Mouse (Mus musculus) skeletal muscle tissue, adult 2 months (tissue): ENCODE data around the gene Kif2c.

Source experiments
- DNase-seq: peaks from one replicate; pipeline ENCODE4 v3.0.0-alpha.2; 2012; ENCODE audit warnings: low read depth, low spot score

Gene Kif2c

DNA sequence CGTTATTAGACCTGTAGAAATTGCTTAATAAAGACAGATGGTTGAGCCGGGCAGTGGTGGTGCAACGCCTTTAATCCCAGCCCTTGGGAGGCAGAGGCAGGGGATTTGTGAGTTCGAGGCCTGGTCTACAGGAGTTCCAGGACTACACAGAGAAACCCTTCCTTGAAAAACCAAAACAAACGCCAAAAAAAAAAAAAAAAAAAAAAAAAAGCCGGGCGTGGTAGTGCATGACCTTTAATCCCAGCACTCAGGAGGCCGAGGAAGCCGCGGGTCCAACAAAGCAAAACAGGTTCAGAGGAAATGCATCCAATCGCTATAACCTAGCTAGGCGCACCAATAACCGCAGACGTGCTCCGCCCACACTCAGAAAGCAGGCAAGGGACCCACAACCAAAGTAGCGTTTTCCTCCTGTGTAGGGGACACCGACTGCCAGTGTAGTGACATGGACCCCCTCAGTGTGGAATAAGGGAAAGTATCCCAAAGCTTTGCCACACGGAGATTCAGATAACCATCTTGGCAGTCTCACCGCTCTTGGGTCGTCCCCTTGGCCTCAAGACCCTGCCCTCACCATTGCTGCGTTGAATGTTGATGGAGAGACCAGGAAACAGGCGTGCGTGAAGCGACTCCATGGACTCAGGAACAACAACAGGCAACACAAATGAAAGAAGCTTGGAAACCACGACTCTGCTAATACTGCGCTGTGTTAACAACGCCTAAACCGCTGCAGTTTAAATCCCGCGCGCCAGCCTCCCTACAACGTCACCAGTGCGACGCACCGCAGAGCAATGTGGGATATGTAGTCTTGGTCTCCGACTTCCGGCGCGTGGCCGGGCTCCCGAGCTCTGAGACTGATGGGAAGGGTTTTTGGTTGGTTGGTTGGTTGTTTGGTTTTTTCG, at the start of gene Kif2c:
Gene Kif2c (minus strand): TSS at position 777 of the 896 bp plus-strand sequence.
- peak; percentile 86 for DNase-seq

DNA sequence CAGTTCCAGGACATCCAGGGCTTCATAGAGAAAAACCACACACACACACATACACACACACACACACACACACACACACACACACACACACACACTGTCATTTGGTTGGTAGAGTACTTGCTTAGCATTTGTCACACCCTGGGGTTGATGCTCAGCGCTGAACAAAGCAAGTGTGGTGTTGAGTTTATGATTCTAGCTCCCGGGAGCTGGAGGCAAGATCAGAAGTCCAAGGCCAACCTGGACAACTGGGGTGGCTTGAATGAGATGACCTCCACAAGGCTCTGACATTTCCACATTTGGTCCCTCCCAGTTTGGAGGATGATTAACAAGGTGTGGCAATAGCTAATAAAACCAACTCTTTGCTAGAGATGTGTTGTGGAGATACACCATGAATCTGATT, 48.8 kb upstream of the Kif2c start:
- no peak for DNase-seq

DNA sequence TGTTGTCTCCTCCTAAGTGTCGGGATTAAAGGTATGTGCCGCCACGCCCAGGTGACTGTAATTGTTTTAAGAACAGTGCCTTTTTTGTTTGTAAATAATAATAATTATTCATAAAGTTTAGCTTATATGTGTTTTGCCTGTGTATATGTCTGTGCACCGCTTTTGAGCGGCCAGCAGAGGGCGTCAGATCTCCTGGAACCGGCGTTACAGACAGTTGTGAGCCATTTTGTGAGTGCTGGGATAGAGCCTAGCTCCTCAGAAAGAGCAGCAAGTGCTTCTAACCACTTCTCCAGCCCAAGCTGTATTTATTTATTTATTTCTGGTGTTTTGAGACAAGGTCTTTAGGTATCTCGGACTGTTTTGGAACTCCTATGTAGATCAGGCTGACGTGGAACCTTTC, 47.9 kb upstream of the Kif2c start:
- DNase-seq, result no peak

DNA sequence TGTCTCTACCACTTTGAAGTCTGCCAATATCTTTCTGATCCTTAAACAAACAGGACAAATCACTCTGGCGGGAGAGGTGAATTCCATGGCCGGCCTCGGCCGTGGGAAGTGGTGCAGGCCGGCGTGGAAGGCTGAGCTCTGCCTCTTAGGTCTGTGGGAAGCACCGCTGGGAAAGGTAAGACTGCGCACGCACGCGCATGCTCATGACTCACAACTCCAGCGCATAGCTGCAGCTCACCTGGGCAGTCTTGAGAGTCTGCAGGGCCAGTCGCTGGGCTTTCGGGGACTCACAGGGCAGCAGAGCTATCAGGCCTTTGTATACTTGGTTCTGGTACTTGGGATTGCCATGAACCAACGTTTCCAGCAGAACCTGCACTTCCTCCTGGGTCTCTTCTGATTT, 47.2 kb upstream of the Kif2c start:
- DNase-seq, result no peak

GRCm38 (mm10) chr4:117225250-117225649, 42.8 kb upstream of the Kif2c start:
- DNase-seq, result no peak

GRCm38 (mm10) chr4:117224122-117224521, 41.7 kb upstream of the Kif2c start:
- no peak for DNase-seq

- DNase-seq, result no peak
Measured at GRCm38 (mm10) chr4:117223001-117223400, 40.6 kb upstream of the Kif2c start.

- DNase-seq, result no peak
Measured at GRCm38 (mm10) chr4:117221836-117222235, 39.4 kb upstream of the Kif2c start.

DNA sequence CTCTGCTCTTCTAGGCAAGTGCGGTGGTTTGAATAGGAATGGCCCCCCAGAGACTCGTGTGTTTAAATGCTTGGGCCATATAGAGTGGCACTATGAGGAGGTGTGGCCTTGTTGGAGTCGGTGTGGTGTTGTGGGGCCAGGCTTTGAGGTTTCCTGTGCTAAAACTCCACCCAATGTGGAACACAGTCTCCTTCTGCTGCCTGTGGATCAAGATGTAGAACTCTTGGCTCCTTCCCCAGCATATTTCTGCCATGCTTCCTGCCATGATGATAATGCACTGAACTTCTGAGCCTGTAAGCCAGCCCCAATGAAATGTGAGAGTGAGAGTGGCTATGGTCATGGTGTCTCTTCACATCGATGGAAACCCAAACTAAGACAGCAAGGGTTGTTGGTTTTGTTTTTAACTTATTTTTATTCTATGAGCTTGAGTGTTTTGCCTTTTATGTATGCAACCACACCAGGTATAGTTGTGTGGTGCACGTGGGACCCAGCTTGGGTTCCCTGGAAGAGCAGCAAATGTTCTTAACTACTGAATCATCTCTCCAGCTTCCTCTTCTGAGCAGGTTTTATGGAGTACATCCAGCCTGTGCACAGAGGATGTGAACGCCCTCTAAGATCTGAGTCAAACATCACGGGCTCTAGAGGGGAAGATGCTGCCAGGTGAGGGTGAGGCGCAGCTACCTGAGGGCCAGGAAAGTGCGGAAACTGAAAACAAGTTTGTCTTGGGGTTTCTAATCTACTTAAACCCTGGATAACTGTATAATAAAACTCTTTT, 38.5 kb upstream of the Kif2c start:
- no peak for DNase-seq

- peak; percentile 39 for DNase-seq
Measured at GRCm38 (mm10) chr4:117218517-117219219, 36.2 kb upstream of the Kif2c start.

GRCm38 (mm10) chr4:117217029-117217428, 34.6 kb upstream of the Kif2c start:
- DNase-seq, result no peak

- no peak for DNase-seq
Measured at GRCm38 (mm10) chr4:117214250-117214649, 31.8 kb upstream of the Kif2c start.

DNA sequence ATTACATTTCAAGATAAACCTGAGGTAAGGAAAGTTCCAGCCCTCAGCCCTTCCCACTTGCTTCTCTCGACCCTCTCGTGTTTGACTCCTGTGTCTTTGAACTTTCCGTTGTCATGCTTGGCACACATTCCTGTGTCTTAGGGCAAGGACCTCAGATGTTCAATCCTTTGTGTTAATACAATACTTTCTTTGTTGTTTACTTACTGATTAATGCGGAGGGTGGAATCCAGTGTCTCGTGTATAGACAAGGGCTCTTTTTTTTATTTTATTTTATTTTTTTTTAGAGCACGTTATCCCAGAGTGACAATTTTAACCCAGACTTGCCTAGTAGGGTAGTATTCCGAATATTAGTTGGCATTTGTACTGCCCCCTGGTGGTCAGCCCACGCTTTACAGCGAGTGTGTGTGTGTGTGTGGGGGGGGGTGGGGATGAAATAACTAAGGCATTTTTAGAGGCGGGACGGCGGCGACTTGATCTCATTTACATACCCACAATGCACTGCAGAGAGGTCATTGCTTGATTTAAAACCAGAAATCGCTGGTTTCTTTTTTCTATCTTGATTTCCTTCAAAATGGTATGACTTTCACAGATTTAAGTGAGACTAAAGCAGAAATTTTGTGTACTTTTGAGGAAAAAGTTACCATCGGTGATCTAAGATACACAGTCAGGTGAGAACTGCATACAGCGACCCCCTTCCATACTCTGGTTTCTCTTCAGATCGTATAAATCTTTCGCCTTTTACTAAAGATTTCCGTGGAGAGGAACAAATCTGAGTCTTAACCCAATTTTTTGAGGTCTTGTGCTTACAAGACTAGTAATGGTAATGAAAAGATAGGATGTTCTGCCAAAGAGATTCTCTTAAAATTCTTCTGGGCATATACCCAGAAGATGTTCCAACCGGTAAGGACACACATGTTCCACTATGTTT, 28.0 kb upstream of the Kif2c start:
- DNase-seq, result peak; percentile 72

GRCm38 (mm10) chr4:117209592-117209991, 27.2 kb upstream of the Kif2c start:
- DNase-seq, result no peak

DNA sequence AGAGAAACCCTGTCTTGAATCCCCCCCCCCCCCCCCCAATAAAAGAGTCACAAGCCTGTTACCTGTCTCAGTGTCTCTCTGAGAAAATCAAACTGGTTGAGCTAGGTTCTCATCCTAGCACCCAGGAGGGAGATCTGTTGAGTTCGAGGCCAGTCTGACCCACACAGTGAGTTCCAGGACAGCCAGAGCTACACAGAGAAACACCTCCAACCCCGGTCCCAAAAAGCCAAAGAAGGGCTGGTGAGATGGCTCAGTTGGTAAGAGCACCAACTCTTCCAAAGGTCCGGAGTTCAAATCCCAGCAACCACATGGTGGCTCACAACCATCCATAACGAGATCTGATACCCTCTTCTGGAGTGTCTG, 20.5 kb upstream of the Kif2c start:
- no peak for DNase-seq

- DNase-seq, result peak; percentile 45
Measured at GRCm38 (mm10) chr4:117202046-117202991, 19.9 kb upstream of the Kif2c start.

DNA sequence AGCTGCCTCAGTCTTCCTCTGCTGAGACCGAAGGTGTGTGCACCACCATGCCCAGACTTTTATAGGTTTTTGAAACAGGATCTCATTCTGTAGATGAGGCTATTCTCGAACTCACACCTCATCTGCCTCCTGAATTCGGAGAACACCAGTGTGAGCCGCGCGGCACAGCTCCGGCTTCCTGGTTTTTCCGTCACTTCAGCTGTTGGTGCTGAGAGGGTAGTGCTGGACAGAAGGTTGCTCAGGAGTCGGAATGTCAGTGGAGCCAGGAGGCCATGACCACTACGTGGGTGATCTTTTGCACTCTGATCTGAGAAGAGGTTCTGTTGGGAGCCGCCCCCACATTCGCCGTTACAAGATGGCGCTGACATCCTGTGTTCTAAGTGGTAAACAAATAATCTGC, 9.4 kb upstream of the Kif2c start:
- no peak for DNase-seq

GRCm38 (mm10) chr4:117190660-117191059, 8.2 kb upstream of the Kif2c start:
- peak; percentile 60 for DNase-seq

GRCm38 (mm10) chr4:117189856-117190543, 7.6 kb upstream of the Kif2c start:
- DNase-seq, result peak; percentile 63
